Mouse (Mus musculus) midbrain, embryonic 10.5 days (tissue): ENCODE data around the gene Thap3. TPM values are rescaled to one million over a fixed set of nuclear protein-coding genes. Genes with fewer than 3 reads are reported as not detected.

ENCODE experiments used
- DNase-seq: peaks from one replicate; pipeline ENCODE4 v3.0.0-alpha.2; 2017; ENCODE audit warnings: low spot score
- H3K27ac ChIP-seq: fragments of 300-500 bp; sonication (generic); replicated peaks from 2 replicates; pipeline ENCODE4 v1.5.1; 2016; ENCODE audit warnings: mild to moderate bottlenecking
- H3K27me3 ChIP-seq: fragments of 300-500 bp; sonication (generic); 2 replicates; pipeline ENCODE4 v1.6.1; 2016; ENCODE audit warnings: low read depth, mild to moderate bottlenecking; ENCODE audit not compliant: poor library complexity, severe bottlenecking
- H3K36me3 ChIP-seq: fragments of 300-500 bp; sonication (generic); 2 replicates; pipeline ENCODE4 v1.6.1; 2016; ENCODE audit warnings: mild to moderate bottlenecking, moderate library complexity
- H3K4me1 ChIP-seq: fragments of 300-500 bp; sonication (generic); 2 replicates; pipeline ENCODE4 v1.6.1; 2016
- H3K4me3 ChIP-seq: fragments of 300-500 bp; sonication (generic); 2 replicates; pipeline ENCODE4 v1.5.1; 2016; ENCODE audit warnings: mild to moderate bottlenecking, moderate library complexity
- H3K9me3 ChIP-seq: fragments of 300-500 bp; sonication (generic); replicated peaks from 2 replicates; pipeline ENCODE4 v1.6.1; 2016; ENCODE audit warnings: mild to moderate bottlenecking
- WGBS: fragments of 180-500 bp; shearing (Covaris S2); methylation state at CpG from one replicate; pipeline ENCODE4 v1.1.7; 2016; 5-methylcytosine and 5-hydroxymethylcytosine counted together
- polyA plus RNA-seq: library from polyadenylated mRNA; unstranded; fragments of >200 nt; fragmentation: Nextera tagmentation; extraction: Ambion mirVana; gene quantifications from 2 replicates; pipeline ENCODE4 v1.2.1, GENCODE M21; 2016

Gene Thap3
- polyA plus RNA-seq, 1 experiment from 2014 or later: 32.1 TPM

GRCm38 (mm10) chr4:152020024-152020423, 31.2 kb upstream of the Thap3 start:
- Histone ChIP-seq H3K4me3 (no peak overlapping the region), H3K36me3 (peaks cover 99% of the 10 kb centered on the region), H3K4me1 (peaks cover 6% of the 10 kb centered on the region), H3K9me3 (no peaks in the 10 kb centered on the region), H3K27ac (no peak overlapping the region), H3K27me3 (no peaks in the 10 kb centered on the region)
- 94% methylated on average over 21 of the region's 21 CpGs for WGBS
- no peak for DNase-seq

- no peak for DNase-seq
- H3K4me1 ChIP-seq: no peaks in the 10 kb centered on the region
- H3K27ac ChIP-seq: no peak overlapping the region
- no peaks in the 10 kb centered on the region for H3K9me3 ChIP-seq
- H3K4me3 ChIP-seq: no peak overlapping the region
- H3K36me3 ChIP-seq: peaks cover 99% of the 10 kb centered on the region
- WGBS: 88% methylated on average over 6 of the region's 6 CpGs
- no peaks in the 10 kb centered on the region for H3K27me3 ChIP-seq
Observed at GRCm38 (mm10) chr4:152019073-152019472, 30.3 kb upstream of the Thap3 start.

GRCm38 (mm10) chr4:152013036-152013813, 24.4 kb upstream of the Thap3 start:
- H3K4me1 ChIP-seq: peaks cover 40% of the 10 kb centered on the region
- no peak overlapping the region for H3K27ac ChIP-seq
- peaks cover 20% of the 10 kb centered on the region for H3K27me3 ChIP-seq
- peaks cover 66% of the 10 kb centered on the region for H3K36me3 ChIP-seq
- WGBS: 88% methylated on average over 12 of the region's 12 CpGs
- H3K9me3 ChIP-seq: no peaks in the 10 kb centered on the region
- DNase-seq: no peak
- no peak overlapping the region for H3K4me3 ChIP-seq

- Histone ChIP-seq H3K36me3 (peaks cover 55% of the 10 kb centered on the region), H3K27me3 (peaks cover 32% of the 10 kb centered on the region), H3K4me3 (no peak overlapping the region), H3K9me3 (no peaks in the 10 kb centered on the region), H3K27ac (no peak overlapping the region), H3K4me1 (peaks cover 51% of the 10 kb centered on the region)
- 94% methylated on average over 16 of the region's 16 CpGs for WGBS
- DNase-seq: no peak
Observed at GRCm38 (mm10) chr4:152012109-152012508, 23.3 kb upstream of the Thap3 start.

- Histone ChIP-seq H3K9me3 (no peaks in the 10 kb centered on the region), H3K4me1 (peaks cover 56% of the 10 kb centered on the region), H3K36me3 (peaks cover 48% of the 10 kb centered on the region), H3K27me3 (peaks cover 39% of the 10 kb centered on the region), H3K27ac (no peak overlapping the region), H3K4me3 (peak overlapping the region; percentile 88)
- 84% methylated on average over 8 of the region's 8 CpGs for WGBS
- DNase-seq: no peak
Observed at GRCm38 (mm10) chr4:152011171-152011760, 22.5 kb upstream of the Thap3 start.

GRCm38 (mm10) chr4:152010707-152011134, 21.9 kb upstream of the Thap3 start:
- peak overlapping the region; percentile 88 for H3K4me3 ChIP-seq
- peak overlapping the region; percentile 86; the same call in 1 of the 2 replicates for H3K27ac ChIP-seq
- DNase-seq: no peak
- peaks cover 39% of the 10 kb centered on the region for H3K27me3 ChIP-seq
- H3K4me1 ChIP-seq: peaks cover 56% of the 10 kb centered on the region
- peaks cover 43% of the 10 kb centered on the region for H3K36me3 ChIP-seq
- 10% methylated on average over 13 of the region's 13 CpGs for WGBS
- no peaks in the 10 kb centered on the region for H3K9me3 ChIP-seq

GRCm38 (mm10) chr4:152010091-152010706, 21.4 kb upstream of the Thap3 start:
- DNase-seq: no peak
- H3K27me3 ChIP-seq: peaks cover 39% of the 10 kb centered on the region
- H3K27ac ChIP-seq: peak overlapping the region; percentile 86
- WGBS: under 1% methylated on average over 10 of the region's 10 CpGs
- H3K4me1 ChIP-seq: peaks cover 56% of the 10 kb centered on the region
- H3K9me3 ChIP-seq: no peaks in the 10 kb centered on the region
- H3K4me3 ChIP-seq: peak overlapping the region; percentile 88
- H3K36me3 ChIP-seq: peaks cover 37% of the 10 kb centered on the region

GRCm38 (mm10) chr4:152009076-152010051, 20.6 kb upstream of the Thap3 start:
- Histone ChIP-seq H3K9me3 (no peaks in the 10 kb centered on the region), H3K27me3 (peaks cover 39% of the 10 kb centered on the region), H3K4me1 (peaks cover 56% of the 10 kb centered on the region), H3K4me3 (peak overlapping the region; percentile 88), H3K27ac (peak overlapping the region; percentile 86), H3K36me3 (peaks cover 29% of the 10 kb centered on the region)
- no peak for DNase-seq
- WGBS: under 1% methylated on average over 115 of the region's 115 CpGs

GRCm38 (mm10) chr4:152008622-152009075, 19.9 kb upstream of the Thap3 start, which contains the start of gene Klhl21:
TSS of gene Klhl21 (plus strand) at chr4:152008803.
- Histone ChIP-seq H3K36me3 (peaks cover 22% of the 10 kb centered on the region), H3K9me3 (no peaks in the 10 kb centered on the region), H3K27me3 (peaks cover 39% of the 10 kb centered on the region), H3K4me3 (peak within 1 kb of the TSS; percentile 88), H3K4me1 (peaks cover 56% of the 10 kb centered on the region), H3K27ac (peak within 1 kb of the TSS; percentile 86)
- WGBS: under 1% methylated on average over 45 of the region's 45 CpGs
- DNase-seq: peak; percentile 94

- WGBS: under 1% methylated on average over 14 of the region's 14 CpGs
- peaks cover 56% of the 10 kb centered on the region for H3K4me1 ChIP-seq
Observed at GRCm38 (mm10) chr4:152008148-152008500, 19.3 kb upstream of the Thap3 start.

GRCm38 (mm10) chr4:152007481-152008147, 18.8 kb upstream of the Thap3 start:
- peak overlapping the region; percentile 86; the same call in 1 of the 2 replicates for H3K27ac ChIP-seq
- peaks cover 39% of the 10 kb centered on the region for H3K27me3 ChIP-seq
- peaks cover 56% of the 10 kb centered on the region for H3K4me1 ChIP-seq
- peak overlapping the region; percentile 88 for H3K4me3 ChIP-seq
- no peaks in the 10 kb centered on the region for H3K9me3 ChIP-seq
- peaks cover 11% of the 10 kb centered on the region for H3K36me3 ChIP-seq
- 5% methylated on average over 8 of the region's 8 CpGs for WGBS
- DNase-seq: no peak

More at GRCm38 (mm10) chr4:152008148-152008500, 19.3 kb upstream of the Thap3 start:
- Histone ChIP-seq H3K27me3 (peaks cover 39% of the 10 kb centered on the region), H3K27ac (peak overlapping the region; percentile 86; the same call in 1 of the 2 replicates), H3K9me3 (no peaks in the 10 kb centered on the region), H3K4me3 (peak overlapping the region; percentile 88), H3K36me3 (peaks cover 17% of the 10 kb centered on the region)
- DNase-seq: no peak
